Mouse (Mus musculus) heart, postnatal 0 days (tissue): ENCODE results near the gene Gpr171.

ENCODE experiments used
- CTCF ChIP-seq: IDR thresholded peaks from 2 replicates; pipeline ENCODE4 v1.5.1; 2016; ENCODE audit warnings: antibody characterized with exemption, control low read depth, low read depth
- EP300 ChIP-seq: IDR thresholded peaks from 2 replicates; pipeline ENCODE4 v1.6.1; 2016; ENCODE audit warnings: antibody characterized with exemption, low read depth

- TF ChIP-seq CTCF: no peak
- no peak for TF ChIP-seq EP300
These were observed 43.6 kb upstream of the Gpr171 start for GRCm38 (mm10) chr3:59145194-59145593.
